Mouse (Mus musculus) cerebellum, adult 18-20 months (tissue): ENCODE data around the gene Il17rd.

Source experiments
- DNase-seq, 2 experiments: peaks; one replicate each; pipeline ENCODE4 v3.0.0; 2021

The Il17rd gene

GRCm38 (mm10) chr14:27150011-27150640 lies 111.4 kb downstream of the Il17rd start:
- DNase-seq: no peak

- DNase-seq: no peak
These were observed 112.7 kb downstream of the Il17rd start for GRCm38 (mm10) chr14:27151432-27151831.

- DNase-seq: no peak
These were observed 116.3 kb downstream of the Il17rd start for GRCm38 (mm10) chr14:27155088-27155487.

- no peak for DNase-seq
These were observed 117.3 kb downstream of the Il17rd start for GRCm38 (mm10) chr14:27156032-27156431.
